Mouse (Mus musculus) liver, embryonic 14.5 days (tissue): Measurements from ENCODE around the gene Psmb7. TPM values are rescaled to one million over a fixed set of nuclear protein-coding genes. Genes with fewer than 3 reads are reported as not detected.

Source experiments
- ATAC-seq: fragments of 200-750 bp; cut with Nextera tagmentation; 2 replicates; pipeline ENCODE4 v1.8.0; 2017; ENCODE audit warnings: moderate number of reproducible peaks, mild to moderate bottlenecking, moderate library complexity; ENCODE audit not compliant: insufficient read depth
- DNase-seq, 3 experiments: peaks; one replicate each; pipeline ENCODE4 v3.0.0-alpha.2; 2012 to 2013; ENCODE audit warnings: low read depth in 3 of 3, low spot score in 3 of 3
- H3K27ac ChIP-seq: fragments of 300-500 bp; sonication (generic); 2 replicates; pipeline ENCODE4 v1.5.1; 2014; ENCODE audit warnings: moderate library complexity, mild to moderate bottlenecking, control low read depth, inconsistent platforms
- H3K27me3 ChIP-seq: fragments of 300-500 bp; sonication (generic); 2 replicates; pipeline ENCODE4 v1.6.1; 2014; ENCODE audit warnings: mild to moderate bottlenecking, low read length, moderate library complexity; ENCODE audit not compliant: control insufficient read depth, insufficient read depth
- H3K36me3 ChIP-seq: fragments of 300-500 bp; sonication (generic); replicated peaks from 2 replicates; pipeline ENCODE4 v1.6.1; 2014; ENCODE audit warnings: low read depth; ENCODE audit not compliant: control insufficient read depth, insufficient read depth
- H3K4me1 ChIP-seq, 2 experiments: fragments of 200-500 bp in 1 of 2; fragments of 300-500 bp in 1 of 2; sonication (generic) in 1 of 2; replicated peaks; 2 replicates each; pipeline ENCODE4 v1.6.1; 2012 to 2014; ENCODE audit warnings: antibody characterized with exemption in 1 of 2, inconsistent platforms in 1 of 2, low read length in 1 of 2; ENCODE audit not compliant: control insufficient read depth in 2 of 2, insufficient read depth in 2 of 2
- H3K4me2 ChIP-seq: fragments of 300-500 bp; sonication (generic); 2 replicates; pipeline ENCODE4 v1.6.1; 2014; ENCODE audit warnings: low read depth, mild to moderate bottlenecking, control low read depth, moderate library complexity
- H3K4me3 ChIP-seq, 2 experiments: fragments of 200-500 bp in 1 of 2; fragments of 300-500 bp in 1 of 2; sonication (generic) in 1 of 2; 2 replicates each; pipeline ENCODE4 v1.5.1; 2012 to 2014; ENCODE audit warnings: low read depth in 2 of 2, low read length in 2 of 2, mild to moderate bottlenecking in 2 of 2, control low read depth in 1 of 2, inconsistent platforms in 1 of 2, moderate library complexity in 1 of 2; ENCODE audit not compliant: insufficient read depth in 1 of 2
- H3K9ac ChIP-seq: fragments of 300-500 bp; sonication (generic); replicated peaks from 2 replicates; pipeline ENCODE4 v1.6.1; 2014; ENCODE audit warnings: mild to moderate bottlenecking, control low read depth, moderate library complexity
- H3K9me3 ChIP-seq: fragments of 300-500 bp; sonication (generic); 2 replicates; pipeline ENCODE4 v1.6.1; 2016; ENCODE audit warnings: low read length, mixed read lengths; ENCODE audit not compliant: control insufficient read depth
- CTCF ChIP-seq: IDR thresholded peaks from 2 replicates; pipeline ENCODE4 v1.5.1; 2016; ENCODE audit warnings: antibody characterized with exemption, low read depth, control low read depth
- EP300 ChIP-seq: IDR thresholded peaks from 2 replicates; pipeline ENCODE4 v1.6.1; 2016; ENCODE audit warnings: antibody characterized with exemption, low read depth
- WGBS: fragments of 180-500 bp; shearing (Covaris S2); extraction: QIAGEN DNeasy Blood & Tissue Kit; methylation state at CpG from one replicate; pipeline ENCODE4 v1.1.7; 2014; ENCODE audit not compliant: insufficient replicate concordance; 5-methylcytosine and 5-hydroxymethylcytosine counted together
- polyA plus RNA-seq, 2 experiments: library from polyadenylated mRNA; depleted of rRNA in 1 of 2; stranded (reverse) in 1 of 2; unstranded in 1 of 2; fragments of >200 nt; fragmentation: Nextera tagmentation in 1 of 2; extraction: Ambion mirVana in 1 of 2; gene quantifications; 2 replicates each; pipeline versions ENCODE4 v1.2.1 to v1.2.3; 2012 to 2014

The Psmb7 gene
- polyA plus RNA-seq, 2 experiments: 152 to 179 TPM

- WGBS: 87% methylated on average over 6 of the region's 6 CpGs
- Histone ChIP-seq H3K4me2 (no peak overlapping the region), H3K36me3 (peaks cover 3% of the 10 kb centered on the region), H3K9ac (no peak overlapping the region), H3K9me3 (no peaks in the 10 kb centered on the region), H3K27ac (no peak overlapping the region), H3K27me3 (no peaks in the 10 kb centered on the region), H3K4me3 (no peak overlapping the region), H3K4me1 (no peaks in the 10 kb centered on the region)
- DNase-seq (no peak), ATAC-seq (no peak)
- TF ChIP-seq CTCF (no peak), EP300 (no peak)
Observed at GRCm38 (mm10) chr2:38612596-38612995, 31.3 kb downstream of the Psmb7 start.

- DNase-seq (no peak), ATAC-seq (no peak)
- peaks cover 3% of the 10 kb centered on the region for H3K36me3 ChIP-seq
Observed at GRCm38 (mm10) chr2:38610161-38610560, 33.7 kb downstream of the Psmb7 start.

GRCm38 (mm10) chr2:38609310-38609709, 34.6 kb downstream of the Psmb7 start:
- TF ChIP-seq EP300: no peak
- no peak for TF ChIP-seq CTCF
- Histone ChIP-seq H3K27ac (no peak overlapping the region), H3K36me3 (peaks cover 3% of the 10 kb centered on the region), H3K4me1 (no peaks in the 10 kb centered on the region), H3K4me3 (no peak overlapping the region), H3K9me3 (no peaks in the 10 kb centered on the region), H3K9ac (no peak overlapping the region), H3K4me2 (no peak overlapping the region), H3K27me3 (no peaks in the 10 kb centered on the region)
- no peak for DNase-seq
- no peak for ATAC-seq
- 89% methylated on average over 11 of the region's 11 CpGs for WGBS

More at GRCm38 (mm10) chr2:38610161-38610560, 33.7 kb downstream of the Psmb7 start:
- Histone ChIP-seq H3K9ac (no peak overlapping the region), H3K4me1 (no peaks in the 10 kb centered on the region), H3K27me3 (no peaks in the 10 kb centered on the region), H3K27ac (no peak overlapping the region), H3K9me3 (no peaks in the 10 kb centered on the region), H3K4me2 (no peak overlapping the region), H3K4me3 (no peak overlapping the region)
- no peak for TF ChIP-seq EP300
- 76% methylated on average over 2 of the region's 2 CpGs for WGBS

GRCm38 (mm10) chr2:38608831-38609309, 35.0 kb downstream of the Psmb7 start:
- Histone ChIP-seq H3K4me3 (no peak overlapping the region), H3K9ac (no peak overlapping the region), H3K36me3 (peaks cover 3% of the 10 kb centered on the region), H3K4me2 (no peak overlapping the region), H3K27ac (no peak overlapping the region), H3K9me3 (no peaks in the 10 kb centered on the region), H3K4me1 (no peaks in the 10 kb centered on the region), H3K27me3 (no peaks in the 10 kb centered on the region)
- ATAC-seq (no peak), DNase-seq (no peak)
- TF ChIP-seq CTCF (no peak), EP300 (no peak)
- 78% methylated on average over 5 of the region's 5 CpGs for WGBS

- DNase-seq (no peak), ATAC-seq (no peak)
- no peaks in the 10 kb centered on the region for H3K27me3 ChIP-seq
- H3K36me3 ChIP-seq: peaks cover 3% of the 10 kb centered on the region
- no peaks in the 10 kb centered on the region for H3K4me1 ChIP-seq
- no peak overlapping the region for H3K9ac ChIP-seq
- H3K9me3 ChIP-seq: no peaks in the 10 kb centered on the region
- TF ChIP-seq EP300: no peak
- no peak for TF ChIP-seq CTCF
- H3K27ac ChIP-seq: no peak overlapping the region
- whole genome bisulfite sequencing: 68% methylated on average over 1 of the region's 1 CpGs
- no peak overlapping the region for H3K4me2 ChIP-seq
- no peak overlapping the region for H3K4me3 ChIP-seq
Observed at GRCm38 (mm10) chr2:38607716-38608115, 36.2 kb downstream of the Psmb7 start.

GRCm38 (mm10) chr2:38600842-38601241, 43.0 kb downstream of the Psmb7 start:
- Histone ChIP-seq H3K9ac (no peak overlapping the region), H3K27me3 (no peaks in the 10 kb centered on the region), H3K9me3 (no peaks in the 10 kb centered on the region), H3K4me1 (no peaks in the 10 kb centered on the region), H3K27ac (no peak overlapping the region), H3K36me3 (no peaks in the 10 kb centered on the region; the same call in 1 of the 2 replicates), H3K4me2 (no peak overlapping the region), H3K4me3 (no peak overlapping the region)
- DNase-seq: no peak
- no peak for ATAC-seq
- TF ChIP-seq EP300 (no peak), CTCF (no peak)
